Mouse (Mus musculus) C2C12 (cell line): ENCODE measurements at regions not wholly inside any gene's neighbourhood (a gene's known extent, or its start where the extent isn't known, plus 50 kb on each side); places are given as distances from the start of the nearest gene placed in this dataset.

Experiments
- CTCF ChIP-seq: IDR thresholded peaks from one replicate; pipeline ENCODE4 v1.5.1; 2011; ENCODE audit not compliant: control insufficient read depth, insufficient read depth, insufficient read length
- FOSL1 ChIP-seq: IDR thresholded peaks from one replicate; pipeline ENCODE4 v1.8.0; 2011; ENCODE audit warnings: mild to moderate bottlenecking, low read length; ENCODE audit not compliant: poor library complexity, insufficient read depth, severe bottlenecking
- MAX ChIP-seq: IDR thresholded peaks from one replicate; pipeline ENCODE4 v1.6.1; 2011; ENCODE audit warnings: mild to moderate bottlenecking, control low read depth
- MYOG ChIP-seq: IDR thresholded peaks from one replicate; pipeline ENCODE4 v1.6.1; 2011; ENCODE audit not compliant: control insufficient read depth, insufficient read length; ENCODE audit errors: extremely low read depth
- USF1 ChIP-seq: IDR thresholded peaks from one replicate; pipeline ENCODE4 v1.6.1; 2011; ENCODE audit warnings: low read depth, mild to moderate bottlenecking, control low read depth, moderate library complexity

DNA sequence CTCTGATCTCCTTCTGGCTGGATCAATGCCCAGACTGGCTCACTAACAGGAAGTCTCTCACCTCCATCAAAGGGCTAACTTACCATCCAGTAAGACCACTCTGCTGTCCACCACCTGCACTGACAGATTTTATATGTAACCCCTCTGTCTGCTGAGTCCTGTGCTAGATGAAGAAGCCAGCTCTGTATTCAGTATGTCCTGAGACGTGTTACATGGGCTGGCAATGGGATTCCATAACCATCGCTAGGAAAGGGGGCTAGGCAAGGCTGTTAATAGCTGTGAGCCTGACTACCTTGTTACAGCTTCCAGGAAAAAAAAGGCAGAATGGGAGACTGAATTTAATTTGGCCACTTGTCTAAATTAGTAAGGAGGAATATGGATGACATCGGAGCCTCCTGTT, 71.3 kb upstream of the Tmco5 start:
- no peak for TF ChIP-seq FOSL1
- TF ChIP-seq MAX = no peak
- TF ChIP-seq CTCF = no peak
- TF ChIP-seq USF1 = no peak
- no peak for TF ChIP-seq MYOG
